Mouse (Mus musculus): Measurements from ENCODE around the gene Traf1. TPM values are rescaled to one million over a fixed set of nuclear protein-coding genes. Genes with fewer than 3 reads are reported as not detected.
A peak's percentile ranks its signal among the peaks of the same experiment; 100 is the strongest.

The Traf1 gene
- polyA plus RNA-seq, 1 experiment from 2014 or later, result 2.9 TPM

- Histone ChIP-seq H3K27me3 (replicated peaks; ENCODE audit: control insufficient read depth, insufficient read depth, low read length) (no peaks in the 10 kb centered on the region), H3K4me3 (ENCODE audit: low read length) (no peak overlapping the region), H3K9me3 (ENCODE audit: control insufficient read depth, low read length) (no peaks in the 10 kb centered on the region), H3K4me1 (ENCODE audit: control insufficient read depth, insufficient read depth, low read length) (peaks cover 7% of the 10 kb centered on the region; the same call in 1 of the 2 replicates), H3K27ac (ENCODE audit: low read length) (no peak overlapping the region), H3K4me2 (ENCODE audit: low read depth, low read length) (no peak overlapping the region), H3K36me3 (ENCODE audit: control insufficient read depth, insufficient read depth, low read length) (no peaks in the 10 kb centered on the region), H3K9ac (ENCODE audit: low read depth, low read length) (no peak overlapping the region)
- no peak for ATAC-seq
- WGBS, result 35% methylated on average over 9 of the region's 9 CpGs
Measured at GRCm38 (mm10) chr2:34970092-34970750, 8.6 kb upstream of the Traf1 start.

GRCm38 (mm10) chr2:34969166-34969565, 7.6 kb upstream of the Traf1 start:
- Histone ChIP-seq H3K27me3 (replicated peaks; ENCODE audit: control insufficient read depth, insufficient read depth, low read length) (no peaks in the 10 kb centered on the region), H3K9me3 (ENCODE audit: control insufficient read depth, low read length) (no peaks in the 10 kb centered on the region), H3K9ac (ENCODE audit: low read depth, low read length) (no peak overlapping the region), H3K4me3 (ENCODE audit: low read length) (no peak overlapping the region), H3K27ac (ENCODE audit: low read length) (no peak overlapping the region), H3K4me1 (ENCODE audit: control insufficient read depth, insufficient read depth, low read length) (peaks cover 7% of the 10 kb centered on the region; the same call in 1 of the 2 replicates), H3K36me3 (ENCODE audit: control insufficient read depth, insufficient read depth, low read length) (no peaks in the 10 kb centered on the region), H3K4me2 (ENCODE audit: low read depth, low read length) (no peak overlapping the region)
- WGBS, result 77% methylated on average over 7 of the region's 7 CpGs
- no peak for ATAC-seq

- Histone ChIP-seq H3K4me1 (ENCODE audit: control insufficient read depth, insufficient read depth, low read length) (peaks cover 11% of the 10 kb centered on the region), H3K9ac (ENCODE audit: low read depth, low read length) (no peak overlapping the region), H3K27ac (ENCODE audit: low read length) (no peak overlapping the region), H3K9me3 (ENCODE audit: control insufficient read depth, low read length) (no peaks in the 10 kb centered on the region), H3K27me3 (replicated peaks; ENCODE audit: control insufficient read depth, insufficient read depth, low read length) (no peaks in the 10 kb centered on the region), H3K4me3 (ENCODE audit: low read length) (no peak overlapping the region), H3K4me2 (ENCODE audit: low read depth, low read length) (no peak overlapping the region), H3K36me3 (ENCODE audit: control insufficient read depth, insufficient read depth, low read length) (no peaks in the 10 kb centered on the region)
- ATAC-seq, result no peak
- 86% methylated on average over 8 of the region's 8 CpGs for WGBS
Measured at GRCm38 (mm10) chr2:34966243-34966934, 4.8 kb upstream of the Traf1 start.

GRCm38 (mm10) chr2:34965806-34966205, 4.2 kb upstream of the Traf1 start:
- Histone ChIP-seq H3K4me2 (ENCODE audit: low read depth, low read length) (peak overlapping the region; percentile 14; the same call in 1 of the 2 replicates), H3K4me1 (ENCODE audit: control insufficient read depth, insufficient read depth, low read length) (peaks cover 16% of the 10 kb centered on the region), H3K27me3 (replicated peaks; ENCODE audit: control insufficient read depth, insufficient read depth, low read length) (no peaks in the 10 kb centered on the region), H3K9me3 (ENCODE audit: control insufficient read depth, low read length) (no peaks in the 10 kb centered on the region), H3K4me3 (ENCODE audit: low read length) (no peak overlapping the region), H3K36me3 (ENCODE audit: control insufficient read depth, insufficient read depth, low read length) (no peaks in the 10 kb centered on the region), H3K27ac (ENCODE audit: low read length) (no peak overlapping the region), H3K9ac (ENCODE audit: low read depth, low read length) (no peak overlapping the region)
- 72% methylated on average over 8 of the region's 8 CpGs for whole genome bisulfite sequencing
- ATAC-seq, result peak; percentile 20; the same call in 1 of the 2 replicates

- no peaks in the 10 kb centered on the region for H3K9me3 ChIP-seq (ENCODE audit: control insufficient read depth, low read length)
- ATAC-seq, result peak; percentile 71
- H3K4me1 ChIP-seq (ENCODE audit: control insufficient read depth, insufficient read depth, low read length), result peaks cover 17% of the 10 kb centered on the region
- peak overlapping the region; percentile 52; the same call in 1 of the 2 replicates for H3K9ac ChIP-seq (ENCODE audit: low read depth, low read length)
- 0 out of 2 replicates have a peak overlapping the region, but pooled peaks have one; percentile 12 for H3K4me3 ChIP-seq (ENCODE audit: low read length)
- 27% methylated on average over 9 of the region's 9 CpGs for WGBS
- no peaks in the 10 kb centered on the region for H3K36me3 ChIP-seq (ENCODE audit: control insufficient read depth, insufficient read depth, low read length)
- H3K27me3 ChIP-seq (replicated peaks; ENCODE audit: control insufficient read depth, insufficient read depth, low read length), result no peaks in the 10 kb centered on the region
- peak overlapping the region; percentile 14; the same call in 1 of the 2 replicates for H3K4me2 ChIP-seq (ENCODE audit: low read depth, low read length)
- H3K27ac ChIP-seq (ENCODE audit: low read length), result no peak overlapping the region
Measured at GRCm38 (mm10) chr2:34965293-34965692, 3.7 kb upstream of the Traf1 start.

- no peak overlapping the region for H3K27ac ChIP-seq (ENCODE audit: low read length)
- H3K27me3 ChIP-seq (replicated peaks; ENCODE audit: control insufficient read depth, insufficient read depth, low read length), result no peaks in the 10 kb centered on the region
- H3K4me3 ChIP-seq (ENCODE audit: low read length), result no peak overlapping the region
- peaks cover 17% of the 10 kb centered on the region for H3K4me1 ChIP-seq (ENCODE audit: control insufficient read depth, insufficient read depth, low read length)
- H3K9ac ChIP-seq (ENCODE audit: low read depth, low read length), result no peak overlapping the region
- no peaks in the 10 kb centered on the region for H3K36me3 ChIP-seq (ENCODE audit: control insufficient read depth, insufficient read depth, low read length)
- no peaks in the 10 kb centered on the region for H3K9me3 ChIP-seq (ENCODE audit: control insufficient read depth, low read length)
- 79% methylated on average over 9 of the region's 9 CpGs for WGBS
- ATAC-seq, result no peak
- H3K4me2 ChIP-seq (ENCODE audit: low read depth, low read length), result no peak overlapping the region
Measured at GRCm38 (mm10) chr2:34964651-34965050, 3.1 kb upstream of the Traf1 start.

- H3K9ac ChIP-seq (ENCODE audit: low read depth, low read length), result no peak overlapping the region
- H3K4me1 ChIP-seq (ENCODE audit: control insufficient read depth, insufficient read depth, low read length), result peaks cover 17% of the 10 kb centered on the region
- H3K27ac ChIP-seq (ENCODE audit: low read length), result no peak overlapping the region
- H3K36me3 ChIP-seq (ENCODE audit: control insufficient read depth, insufficient read depth, low read length), result no peaks in the 10 kb centered on the region
- WGBS, result 83% methylated on average over 6 of the region's 6 CpGs
- no peak for ATAC-seq
- H3K9me3 ChIP-seq (ENCODE audit: control insufficient read depth, low read length), result no peaks in the 10 kb centered on the region
- no peak overlapping the region for H3K4me2 ChIP-seq (ENCODE audit: low read depth, low read length)
- no peaks in the 10 kb centered on the region for H3K27me3 ChIP-seq (replicated peaks; ENCODE audit: control insufficient read depth, insufficient read depth, low read length)
- H3K4me3 ChIP-seq (ENCODE audit: low read length), result no peak overlapping the region
Measured at GRCm38 (mm10) chr2:34964230-34964629, 2.7 kb upstream of the Traf1 start.

- WGBS, result 82% methylated on average over 13 of the region's 13 CpGs
- peaks cover 17% of the 10 kb centered on the region for H3K4me1 ChIP-seq (ENCODE audit: control insufficient read depth, insufficient read depth, low read length)
- H3K4me2 ChIP-seq (ENCODE audit: low read depth, low read length), result no peak overlapping the region
- no peaks in the 10 kb centered on the region for H3K27me3 ChIP-seq (replicated peaks; ENCODE audit: control insufficient read depth, insufficient read depth, low read length)
- H3K27ac ChIP-seq (ENCODE audit: low read length), result no peak overlapping the region
- H3K36me3 ChIP-seq (ENCODE audit: control insufficient read depth, insufficient read depth, low read length), result no peaks in the 10 kb centered on the region
- H3K9me3 ChIP-seq (ENCODE audit: control insufficient read depth, low read length), result no peaks in the 10 kb centered on the region
- no peak overlapping the region for H3K4me3 ChIP-seq (ENCODE audit: low read length)
- no peak overlapping the region for H3K9ac ChIP-seq (ENCODE audit: low read depth, low read length)
- no peak for ATAC-seq
Measured at GRCm38 (mm10) chr2:34963371-34963956, 1.9 kb upstream of the Traf1 start.

- Histone ChIP-seq H3K27me3 (replicated peaks; ENCODE audit: control insufficient read depth, insufficient read depth, low read length) (no peaks in the 10 kb centered on the region), H3K9me3 (ENCODE audit: control insufficient read depth, low read length) (no peaks in the 10 kb centered on the region), H3K4me3 (ENCODE audit: low read length) (no peak overlapping the region), H3K9ac (ENCODE audit: low read depth, low read length) (no peak overlapping the region), H3K36me3 (ENCODE audit: control insufficient read depth, insufficient read depth, low read length) (no peaks in the 10 kb centered on the region), H3K4me2 (ENCODE audit: low read depth, low read length) (no peak overlapping the region), H3K27ac (ENCODE audit: low read length) (no peak overlapping the region), H3K4me1 (ENCODE audit: control insufficient read depth, insufficient read depth, low read length) (peaks cover 17% of the 10 kb centered on the region)
- ATAC-seq, result no peak
- WGBS, result 80% methylated on average over 9 of the region's 9 CpGs
Measured at GRCm38 (mm10) chr2:34962893-34963292, 1.3 kb upstream of the Traf1 start.
